Mouse (Mus musculus): ENCODE results near the gene Zdhhc13. TPM values are rescaled to one million over a fixed set of nuclear protein-coding genes. Genes with fewer than 3 reads are reported as not detected.

The Zdhhc13 gene
- total RNA-seq (2021) = 8.2 and 9.7 TPM in 2 replicates
- long read RNA-seq, transcript Zdhhc13-201 (17 exons, 2,410 nt) = major isoform, 12 of 19 reads
- long read RNA-seq, partial matches to known transcripts = 2 of 19 reads
- long read RNA-seq, other reads (novel, unspliced or antisense) = 5 of 19 reads

GRCm38 (mm10) chr7:48788851-48789572, at the start of gene Zdhhc13:
Zdhhc13 (plus strand) TSS chr7:48789003.
- DNase-seq = peak; percentile 89

- DNase-seq = peak; percentile 67
Observed at GRCm38 (mm10) chr7:48749298-48750163, 39.3 kb upstream of the Zdhhc13 start.

GRCm38 (mm10) chr7:48750164-48750809, 38.5 kb upstream of the Zdhhc13 start:
- DNase-seq = peak; percentile 1

- DNase-seq = no peak
Observed at GRCm38 (mm10) chr7:48751222-48751621, 37.6 kb upstream of the Zdhhc13 start.

- DNase-seq = no peak
Observed at GRCm38 (mm10) chr7:48754415-48754974, 34.3 kb upstream of the Zdhhc13 start.

GRCm38 (mm10) chr7:48755825-48756224, 33.0 kb upstream of the Zdhhc13 start:
- no peak for DNase-seq

- no peak for DNase-seq
Observed at GRCm38 (mm10) chr7:48756306-48756931, 32.4 kb upstream of the Zdhhc13 start.

- no peak for DNase-seq
Observed at GRCm38 (mm10) chr7:48758083-48758482, 30.7 kb upstream of the Zdhhc13 start.

- no peak for DNase-seq
Observed at GRCm38 (mm10) chr7:48760789-48761188, 28.0 kb upstream of the Zdhhc13 start.

GRCm38 (mm10) chr7:48762289-48762688, 26.5 kb upstream of the Zdhhc13 start:
- DNase-seq = no peak

- no peak for DNase-seq
Observed at GRCm38 (mm10) chr7:48762721-48763120, 26.1 kb upstream of the Zdhhc13 start.

GRCm38 (mm10) chr7:48765959-48766358, 22.8 kb upstream of the Zdhhc13 start:
- no peak for DNase-seq

GRCm38 (mm10) chr7:48769721-48770120, 19.1 kb upstream of the Zdhhc13 start:
- no peak for DNase-seq

GRCm38 (mm10) chr7:48772060-48772734, 16.6 kb upstream of the Zdhhc13 start:
- DNase-seq = no peak

GRCm38 (mm10) chr7:48773333-48773732, 15.5 kb upstream of the Zdhhc13 start:
- no peak for DNase-seq

GRCm38 (mm10) chr7:48774633-48775032, 14.2 kb upstream of the Zdhhc13 start:
- DNase-seq = no peak

GRCm38 (mm10) chr7:48775436-48775835, 13.4 kb upstream of the Zdhhc13 start:
- DNase-seq = no peak

- no peak for DNase-seq
Observed at GRCm38 (mm10) chr7:48777721-48778504, 10.9 kb upstream of the Zdhhc13 start.

GRCm38 (mm10) chr7:48779110-48779509, 9.7 kb upstream of the Zdhhc13 start:
- no peak for DNase-seq

GRCm38 (mm10) chr7:48782432-48782831, 6.4 kb upstream of the Zdhhc13 start:
- no peak for DNase-seq

Measured in adrenal gland, postnatal 25 days (tissue).